Mouse (Mus musculus) skeletal muscle tissue, adult 2 months (tissue): ENCODE results near the gene Sv2b.
"Not testable (repeated sequence)": the region's sequence is repeated elsewhere in the genome, so short reads cannot be mapped to it uniquely, and the experiment has no call there.

Experiments
- DNase-seq: peaks from one replicate; pipeline ENCODE4 v3.0.0-alpha.2; 2012; ENCODE audit warnings: low read depth, low spot score

Gene Sv2b

DNA sequence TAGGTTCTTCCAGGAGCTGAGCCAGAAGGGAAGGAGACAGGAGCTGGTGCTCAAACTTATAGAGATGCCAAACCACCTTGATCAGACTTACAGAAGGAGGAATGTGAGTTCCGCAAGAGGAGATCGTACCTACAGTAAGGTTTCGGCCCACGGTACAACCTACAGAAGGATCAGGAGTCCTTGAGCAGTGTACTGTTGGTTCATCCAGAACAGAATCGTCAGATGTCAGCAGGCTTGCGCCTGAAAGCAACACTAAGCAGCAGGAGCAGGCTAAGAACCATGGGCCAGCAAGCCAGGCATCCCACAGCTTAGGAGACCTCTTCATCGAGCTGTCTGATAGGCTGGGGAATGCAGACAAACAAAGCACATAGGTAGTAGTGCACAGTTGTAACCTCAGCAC lies 92.9 kb downstream of the Sv2b start:
- no peak for DNase-seq

DNA sequence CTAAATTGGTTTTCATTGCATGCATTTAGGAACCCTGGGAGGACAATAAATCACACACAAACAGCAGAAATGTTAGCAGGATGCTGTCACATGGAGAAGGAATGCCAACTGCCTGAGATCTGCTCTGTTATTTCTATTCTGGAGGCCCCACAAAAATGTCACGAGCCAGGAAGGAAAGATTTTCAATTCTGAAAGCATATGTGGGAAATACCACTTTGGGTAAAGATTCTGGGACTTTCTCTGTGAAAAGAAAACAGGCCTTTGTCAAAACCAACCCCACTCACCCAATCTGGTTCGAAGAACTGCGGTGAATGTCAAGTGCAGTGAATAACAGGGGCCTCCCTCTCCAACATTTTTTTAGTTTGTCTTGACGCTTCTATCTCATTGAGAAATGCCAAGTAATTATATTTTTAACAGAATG lies 99.8 kb downstream of the Sv2b start:
- DNase-seq = no peak

DNA sequence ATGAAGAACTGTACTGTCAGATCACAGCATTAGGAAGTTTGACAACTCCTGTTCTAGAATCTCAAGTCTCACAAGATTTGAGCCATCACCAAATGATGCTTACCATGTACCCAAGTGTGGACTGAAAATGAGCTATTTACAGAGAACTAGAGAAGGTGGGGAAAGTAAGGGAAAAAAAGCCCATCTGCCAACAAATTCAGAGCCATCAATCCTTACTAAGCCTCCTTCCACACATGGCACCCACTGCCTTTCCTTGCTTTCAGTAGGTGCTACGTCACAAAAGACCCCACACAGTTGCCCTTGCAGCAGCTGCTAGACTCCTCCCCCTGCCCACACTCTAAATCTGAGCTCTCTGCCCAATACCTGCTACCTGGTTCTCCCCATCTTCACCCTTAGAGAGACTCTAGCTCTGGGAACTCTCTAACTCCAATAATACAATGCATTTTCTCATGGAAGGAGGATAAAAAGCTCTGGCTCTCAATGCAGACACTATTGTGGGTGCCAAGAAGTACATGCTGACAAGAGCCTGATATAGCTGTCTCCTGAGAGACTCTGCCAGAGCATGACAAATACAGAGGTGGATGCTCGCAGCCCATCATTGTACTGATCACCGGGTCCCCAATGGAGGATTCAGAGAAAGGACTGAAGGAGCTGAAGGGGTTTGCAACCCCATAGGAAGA lies 101.0 kb downstream of the Sv2b start:
- DNase-seq = no peak

DNA sequence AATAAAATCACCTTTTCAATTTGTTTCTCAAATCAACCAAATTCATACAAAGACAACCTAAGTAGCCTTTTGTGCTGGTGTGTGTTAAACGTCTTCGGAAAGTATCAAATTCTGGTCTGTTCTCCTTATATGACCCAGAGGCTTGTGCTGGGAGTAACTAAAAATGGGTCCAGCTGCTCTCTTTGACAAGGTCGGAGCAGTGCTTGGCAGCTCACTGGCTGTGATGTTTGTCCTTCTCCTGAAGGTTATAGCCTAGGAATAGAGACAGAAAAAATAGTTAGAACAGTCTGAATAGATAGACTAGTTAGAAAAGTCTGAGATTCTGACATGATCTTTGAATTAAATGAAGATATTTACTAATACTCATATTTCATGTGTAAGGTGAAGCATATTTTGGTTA lies 102.4 kb downstream of the Sv2b start:
- DNase-seq = no peak

DNA sequence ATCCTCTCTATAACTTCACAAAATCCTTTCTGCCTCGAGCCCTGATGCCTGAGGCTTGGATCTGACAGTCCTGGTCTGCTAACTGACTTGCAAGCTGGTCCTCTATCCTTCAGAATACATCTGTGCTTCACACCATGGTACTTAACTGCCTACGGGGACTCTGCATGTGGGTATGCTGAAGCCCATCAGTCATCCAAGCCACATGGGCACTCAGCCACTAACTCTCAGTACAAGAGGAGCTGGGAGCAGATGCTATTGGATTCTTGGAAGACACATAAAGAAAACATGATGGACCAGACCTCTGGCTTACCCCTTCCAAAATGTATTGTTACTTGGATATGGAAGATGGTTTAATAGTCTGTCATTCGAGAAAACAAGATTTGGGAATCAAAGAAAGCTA lies 103.7 kb downstream of the Sv2b start:
- DNase-seq = no peak

DNA sequence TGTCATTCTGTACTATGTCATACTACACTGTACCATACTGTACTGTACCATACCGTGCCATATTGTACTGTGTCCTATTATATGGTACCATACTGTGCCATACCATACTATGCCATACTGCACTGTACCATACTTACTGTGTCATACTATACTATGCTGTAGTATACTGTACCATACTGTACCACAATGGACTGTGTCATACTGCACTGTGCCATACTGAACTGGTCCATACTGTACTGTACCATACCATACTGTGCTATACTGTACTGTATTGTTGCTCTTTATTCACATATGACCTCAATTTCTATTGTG lies 114.2 kb downstream of the Sv2b start:
- DNase-seq = not testable (repeated sequence)

DNA sequence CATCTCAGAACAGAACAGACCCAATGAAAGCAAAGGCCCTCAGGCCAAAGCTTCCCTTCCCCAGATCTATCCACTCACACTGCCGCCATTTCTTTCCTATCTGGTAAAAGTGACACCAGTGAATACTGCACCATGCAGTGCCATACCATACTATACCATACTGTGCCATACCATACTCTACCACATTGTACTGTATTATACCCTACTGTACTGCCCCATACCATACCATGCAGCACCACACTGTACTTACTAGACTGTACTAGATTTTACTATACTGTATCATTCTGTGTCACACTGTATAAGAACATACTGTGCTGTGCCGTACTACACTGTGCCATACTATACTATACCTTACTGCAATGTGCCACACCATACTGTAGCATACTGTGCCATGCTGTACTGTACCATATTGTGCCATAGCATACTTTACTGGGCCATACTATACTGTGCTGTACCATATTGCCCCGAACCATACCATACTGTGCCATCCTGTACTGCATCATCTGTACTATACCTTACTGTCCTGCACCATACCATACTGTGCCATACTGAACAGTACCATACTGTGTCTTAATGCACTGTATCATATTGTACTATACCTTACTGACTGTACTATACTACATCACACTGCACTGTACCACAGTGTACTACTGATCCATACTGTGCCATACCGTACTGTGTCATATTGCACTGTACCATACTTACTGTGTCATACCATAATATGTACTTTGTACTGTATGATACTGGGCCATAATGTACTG lies 114.7 kb downstream of the Sv2b start:
- no peak for DNase-seq

DNA sequence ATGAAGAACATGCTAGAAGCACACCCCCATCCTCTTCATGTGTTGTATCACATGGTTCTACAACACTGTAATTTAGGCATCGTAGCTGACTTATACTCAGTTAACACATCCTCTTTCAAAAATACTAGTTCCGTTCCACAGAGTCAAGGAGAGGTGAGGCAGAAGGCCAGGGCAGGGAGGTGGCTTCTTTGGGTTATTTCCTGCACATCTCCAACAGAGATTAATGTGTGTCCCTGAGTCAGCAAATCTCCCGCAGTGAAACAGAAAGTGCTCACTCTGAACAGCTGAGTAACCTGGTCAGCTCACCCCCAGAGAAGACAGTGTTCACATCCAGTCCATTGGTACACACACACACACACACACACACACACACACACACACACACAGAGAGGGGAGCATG lies 118.9 kb downstream of the Sv2b start:
- DNase-seq = no peak

DNA sequence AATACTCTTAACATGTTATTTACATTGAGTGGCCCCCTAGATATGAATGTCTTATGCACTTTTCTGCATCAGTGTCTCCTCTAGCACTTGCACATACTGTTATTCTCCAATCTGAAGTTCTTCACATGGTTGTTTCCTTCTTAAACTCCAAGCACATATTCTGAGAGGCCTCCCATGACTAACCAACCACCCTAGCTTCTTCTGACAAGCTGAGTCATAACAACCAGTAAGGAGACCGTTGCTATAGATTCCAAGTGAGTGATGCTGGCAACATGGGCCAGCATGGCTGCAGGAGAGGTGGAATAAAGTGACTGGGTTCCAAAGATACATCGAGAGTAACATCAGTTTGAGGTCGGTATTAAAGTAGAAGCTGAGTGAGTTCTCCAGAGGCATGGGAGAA lies 134.0 kb downstream of the Sv2b start:
- DNase-seq = no peak

DNA sequence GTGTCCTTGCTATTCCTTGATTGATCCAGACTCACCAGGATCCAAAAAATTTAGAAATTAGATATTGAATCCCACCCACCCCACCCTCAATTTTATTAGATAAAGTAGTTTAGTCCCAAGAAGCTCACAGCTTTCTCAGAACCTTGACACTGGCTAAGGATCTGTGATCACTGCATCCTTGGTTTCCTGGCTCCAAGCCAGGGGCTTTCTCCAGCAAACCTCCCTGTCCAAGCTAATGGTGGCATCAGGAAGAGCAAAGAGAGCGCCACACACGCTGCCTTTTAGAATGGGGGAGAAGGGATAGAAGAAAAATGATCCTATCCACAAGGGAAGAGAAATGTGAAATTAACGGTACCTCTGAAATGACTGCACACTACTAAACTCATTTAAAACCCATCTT lies 141.6 kb downstream of the Sv2b start:
- no peak for DNase-seq

DNA sequence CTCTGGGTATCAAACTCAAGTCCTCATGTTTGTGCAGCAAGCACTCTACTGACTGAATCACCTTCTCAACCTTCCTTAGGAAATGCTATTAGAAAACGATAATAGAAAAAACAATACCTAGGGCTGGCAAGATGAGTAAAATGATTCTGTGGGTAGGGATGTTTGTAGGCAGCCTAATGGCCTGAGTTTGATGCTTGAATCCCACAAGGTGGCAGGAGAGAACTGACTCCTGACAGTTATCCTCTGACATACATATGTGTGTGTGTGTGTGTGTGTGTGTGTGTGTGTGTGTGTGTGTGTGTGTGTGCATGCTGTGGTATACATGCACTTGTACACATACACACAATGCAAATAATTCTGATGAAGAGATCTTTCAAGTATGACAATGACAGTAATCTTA lies 161.9 kb downstream of the Sv2b start:
- DNase-seq = no peak

DNA sequence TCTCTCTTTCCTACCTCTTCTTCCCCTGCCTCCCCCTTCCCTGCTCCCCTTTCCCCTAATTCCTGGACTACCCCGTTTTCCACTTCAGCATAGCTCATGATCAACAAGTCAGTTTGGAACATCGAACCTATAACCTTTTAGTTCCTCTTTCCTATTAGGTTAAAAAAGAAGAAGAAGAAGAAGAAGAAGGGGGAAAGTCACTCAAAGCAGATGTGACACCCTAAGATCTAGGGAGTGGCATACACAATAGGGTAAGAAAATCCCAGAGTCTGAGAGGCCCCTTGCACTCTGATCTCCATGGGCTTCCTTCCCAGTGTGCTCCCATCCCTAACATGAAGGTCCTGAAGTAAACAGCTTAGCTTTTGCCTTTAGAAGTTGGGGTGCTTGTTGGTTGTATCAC lies 166.3 kb downstream of the Sv2b start:
- DNase-seq = no peak

DNA sequence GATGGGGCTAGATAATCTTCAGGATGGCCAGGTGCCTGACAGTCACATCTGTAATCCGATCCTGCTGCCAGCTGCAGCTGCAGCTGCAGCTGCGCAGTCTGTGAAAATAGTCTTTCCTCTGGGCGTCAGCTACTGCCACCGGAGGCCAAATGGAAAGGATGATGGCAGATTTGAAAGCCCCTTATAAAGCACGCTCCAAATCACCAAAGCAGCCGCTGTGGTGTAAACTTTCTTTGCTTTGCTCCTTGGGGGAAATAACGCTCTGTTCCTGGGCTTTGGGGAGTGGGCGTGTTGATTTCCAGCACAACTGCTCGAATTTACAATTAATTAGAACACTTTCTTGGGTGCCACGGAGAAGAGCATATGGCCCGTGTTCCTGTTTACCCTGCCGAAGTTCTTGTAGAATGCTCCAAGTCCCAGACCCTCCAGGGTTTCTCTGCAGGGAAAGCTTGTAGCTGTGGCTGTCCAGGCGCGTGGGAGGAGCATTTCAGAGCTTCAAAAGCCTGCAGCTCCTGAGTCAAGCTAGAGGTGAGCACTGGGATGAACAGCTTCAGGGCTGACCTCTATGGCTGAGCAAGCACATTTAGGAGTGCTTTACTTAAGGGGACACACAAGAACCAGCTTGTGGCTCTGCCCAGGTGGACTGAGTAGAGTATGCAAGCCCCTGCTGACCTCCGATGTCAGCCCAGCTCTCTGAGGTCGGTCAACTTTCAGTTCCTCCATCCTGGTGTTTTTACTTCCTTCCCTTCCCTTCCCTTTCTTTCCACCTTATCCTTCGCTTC lies 167.0 kb downstream of the Sv2b start:
- peak; percentile 45 for DNase-seq

DNA sequence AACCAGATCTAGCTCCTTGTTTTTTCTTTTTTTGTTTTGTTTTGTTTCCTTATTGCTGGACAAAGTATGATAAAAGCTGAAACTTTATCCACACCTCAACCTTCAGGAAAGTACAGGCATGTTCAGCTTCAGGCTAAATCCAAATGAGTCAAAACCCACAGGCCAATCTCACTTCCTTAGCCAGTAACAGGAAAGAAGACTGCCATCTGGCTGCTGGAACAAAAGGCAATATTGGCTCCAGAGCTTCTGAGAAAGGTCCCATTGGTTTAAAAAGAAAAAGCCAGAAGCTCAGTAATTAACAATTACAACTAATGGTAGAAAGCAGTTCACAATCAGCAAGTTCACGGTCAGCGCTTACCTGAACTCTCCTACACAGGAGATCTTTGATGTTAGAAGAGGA lies 169.8 kb downstream of the Sv2b start:
- no peak for DNase-seq

DNA sequence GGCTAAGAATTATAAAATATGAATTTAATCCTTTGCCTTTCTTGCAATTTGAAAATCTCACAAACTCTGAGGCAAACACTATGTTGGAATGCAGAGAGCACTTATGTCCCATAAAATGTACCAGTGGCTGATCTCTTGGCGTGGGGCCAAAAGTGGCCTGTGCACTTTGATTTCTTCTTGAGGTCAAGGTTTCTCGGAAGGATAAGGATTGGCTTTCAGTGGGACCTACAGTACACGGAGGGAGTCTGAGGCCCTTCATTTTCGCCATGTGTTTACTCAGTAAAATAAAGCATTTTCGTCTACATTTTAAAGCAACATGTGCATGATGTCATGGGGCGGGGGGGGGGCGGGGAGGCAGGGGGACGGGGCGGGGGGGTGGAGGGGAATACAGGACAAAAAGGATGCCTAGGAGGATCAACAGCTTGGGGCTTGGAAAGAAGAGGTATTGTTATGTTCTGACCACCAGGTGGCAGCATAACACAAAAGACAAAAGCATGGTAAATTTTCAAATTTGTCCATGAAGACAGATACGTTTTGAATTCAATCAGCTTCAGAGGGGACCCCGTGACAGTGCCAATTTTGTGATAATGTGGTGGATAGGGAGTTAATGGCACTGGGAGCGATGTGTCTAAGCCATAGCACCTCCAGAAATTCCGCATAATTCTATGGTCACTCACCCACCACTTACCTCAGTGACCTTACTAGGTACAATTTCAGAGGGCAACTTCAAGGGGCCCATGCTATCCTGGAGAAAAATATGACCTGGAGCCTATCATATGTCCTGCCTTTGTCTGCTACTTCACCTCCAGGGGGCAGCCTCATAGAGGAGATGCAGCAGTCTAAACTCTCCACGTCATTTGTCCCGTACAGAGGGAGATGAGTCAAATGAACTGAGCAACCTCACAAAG lies 174.1 kb downstream of the Sv2b start:
- peak; percentile 24 for DNase-seq

DNA sequence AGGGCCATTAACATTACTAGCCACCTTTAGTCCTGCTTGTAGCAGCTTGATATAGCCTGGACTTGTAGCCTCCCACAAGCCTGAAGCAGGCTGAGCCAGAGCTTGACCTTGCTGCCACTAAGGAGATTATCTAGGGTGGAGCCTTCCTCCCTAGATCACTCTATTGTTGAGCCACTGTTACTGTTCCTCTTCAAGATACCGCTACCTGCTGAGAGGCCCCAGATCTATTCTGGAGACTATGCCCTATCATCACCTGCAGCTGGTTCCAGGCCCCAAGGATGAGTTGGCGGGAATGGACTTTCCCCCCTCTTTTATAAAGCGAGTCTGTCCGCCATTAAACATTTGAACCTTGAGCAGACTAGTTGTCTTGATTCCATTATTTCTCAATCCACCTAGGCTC lies 181.0 kb downstream of the Sv2b start:
- DNase-seq = no peak

DNA sequence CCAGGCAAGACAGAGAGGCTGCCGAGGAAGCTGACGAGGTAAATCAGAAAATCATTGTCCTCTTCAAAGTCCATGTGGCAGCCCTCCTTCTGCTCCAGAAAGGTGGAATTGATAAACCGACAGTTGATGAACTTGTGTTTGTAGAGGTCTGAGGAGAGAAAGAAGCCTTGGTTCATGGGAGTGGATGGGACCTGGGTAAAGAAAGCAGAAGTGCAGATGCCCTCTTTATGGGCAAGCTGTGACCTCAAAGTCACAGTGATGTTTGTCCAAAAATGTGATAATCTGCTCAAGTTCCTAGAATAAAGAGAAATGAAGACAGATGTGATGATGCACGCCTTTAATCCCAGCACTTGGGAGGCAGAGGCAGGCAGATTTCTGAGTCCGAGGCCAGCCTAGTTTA lies 185.0 kb downstream of the Sv2b start:
- DNase-seq = no peak

DNA sequence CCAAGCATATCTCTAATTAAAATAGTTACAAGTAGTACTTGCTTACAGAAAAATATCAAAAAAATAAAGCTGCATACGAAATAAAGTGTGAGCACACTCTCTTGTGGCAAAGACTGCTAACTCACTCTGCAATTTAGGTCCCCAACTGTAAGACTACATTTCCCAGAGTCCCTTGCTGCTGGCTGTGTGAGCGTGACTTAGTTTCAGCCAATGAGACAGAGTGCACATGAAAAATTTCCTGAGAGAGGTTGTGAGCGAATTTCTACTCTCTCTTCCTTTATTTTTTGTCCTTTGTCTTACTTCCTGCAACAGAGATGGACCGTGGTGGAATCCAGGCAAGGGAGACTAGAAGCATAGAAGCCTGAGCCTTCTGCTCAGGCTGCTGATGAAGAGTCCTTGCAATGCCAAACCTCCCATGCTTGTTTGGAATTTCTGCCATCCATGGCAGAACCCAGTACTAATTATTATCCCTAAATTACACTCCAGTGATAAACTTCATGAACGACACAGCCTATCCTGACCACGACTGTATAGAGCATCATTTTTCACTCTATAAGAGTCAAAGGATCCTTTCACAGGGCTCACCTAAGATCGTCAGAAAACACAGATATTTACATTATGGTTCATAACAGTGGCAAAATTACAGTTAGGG lies 190.9 kb downstream of the Sv2b start:
- no peak for DNase-seq

DNA sequence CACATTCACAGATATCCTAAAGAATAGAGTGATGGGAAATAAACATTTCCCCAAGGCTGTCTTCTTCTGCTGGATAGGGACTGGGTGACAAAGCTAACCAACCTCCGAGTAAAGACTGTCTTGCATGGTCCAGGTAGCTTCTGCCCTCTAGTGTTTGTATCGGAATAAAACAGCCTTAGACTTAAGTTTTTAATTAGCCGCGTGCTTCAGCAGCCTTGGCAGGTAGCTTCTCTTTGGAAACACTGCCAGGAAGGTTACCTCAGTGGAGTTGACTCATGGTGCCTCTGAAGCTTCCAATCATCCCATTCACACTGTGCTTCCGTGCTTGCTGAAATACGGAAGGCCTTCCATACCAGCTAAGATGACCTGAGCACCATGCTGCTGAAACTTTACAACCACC lies 198.4 kb downstream of the Sv2b start:
- DNase-seq = peak; percentile 54

DNA sequence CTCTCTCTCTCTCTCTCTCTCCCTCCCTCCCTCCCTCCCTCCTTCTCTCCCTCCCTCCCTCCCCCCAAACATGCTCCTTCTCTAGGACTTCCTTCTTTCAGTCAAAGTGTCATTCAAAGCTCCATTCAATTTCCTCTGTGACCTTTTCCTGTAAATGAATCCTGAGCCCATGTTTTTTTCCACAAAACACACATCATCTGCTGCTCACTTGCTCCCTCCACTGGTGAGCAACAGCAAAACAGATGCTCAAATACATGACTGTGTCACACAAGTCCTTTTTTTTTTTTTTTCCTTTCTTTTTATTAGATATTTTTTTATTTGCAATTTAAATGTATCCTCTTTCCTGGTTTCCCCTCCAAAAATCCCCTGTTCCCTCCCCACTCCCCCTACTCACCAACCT lies 201.6 kb downstream of the Sv2b start:
- DNase-seq = peak; percentile 10

DNA sequence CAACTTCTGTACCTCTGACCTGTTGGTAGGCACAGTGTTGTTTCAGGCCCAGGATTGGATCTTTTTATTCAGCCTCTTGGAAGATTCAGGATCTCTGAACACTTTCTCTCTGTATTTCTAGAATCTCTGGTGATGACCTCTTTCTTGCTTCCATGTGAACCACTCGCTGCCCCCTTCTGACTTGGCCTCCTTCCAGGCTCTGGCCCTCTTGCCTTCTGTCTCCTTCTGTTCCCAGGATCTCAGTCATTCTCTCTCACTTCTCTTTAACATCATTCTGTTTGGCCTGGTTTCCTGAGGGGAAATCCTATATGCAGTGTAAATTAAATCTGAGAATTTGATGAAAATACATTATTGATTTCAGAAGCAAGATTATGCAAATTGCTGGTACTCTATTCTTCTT lies 205.2 kb downstream of the Sv2b start:
- DNase-seq = no peak
